Mouse (Mus musculus) liver, embryonic 14.5 days (tissue): Measurements from ENCODE around the gene Oas1a. TPM values are rescaled to one million over a fixed set of nuclear protein-coding genes. Genes with fewer than 3 reads are reported as not detected.

Source experiments
- ATAC-seq: fragments of 200-750 bp; cut with Nextera tagmentation; 2 replicates; pipeline ENCODE4 v1.8.0; 2017; ENCODE audit warnings: moderate number of reproducible peaks, mild to moderate bottlenecking, moderate library complexity; ENCODE audit not compliant: insufficient read depth
- DNase-seq, 3 experiments: peaks; one replicate each; pipeline ENCODE4 v3.0.0-alpha.2; 2012 to 2013; ENCODE audit warnings: low read depth in 3 of 3, low spot score in 3 of 3
- H3K27ac ChIP-seq: fragments of 300-500 bp; sonication (generic); 2 replicates; pipeline ENCODE4 v1.5.1; 2014; ENCODE audit warnings: moderate library complexity, mild to moderate bottlenecking, control low read depth, inconsistent platforms
- H3K27me3 ChIP-seq: fragments of 300-500 bp; sonication (generic); 2 replicates; pipeline ENCODE4 v1.6.1; 2014; ENCODE audit warnings: mild to moderate bottlenecking, low read length, moderate library complexity; ENCODE audit not compliant: control insufficient read depth, insufficient read depth
- H3K36me3 ChIP-seq: fragments of 300-500 bp; sonication (generic); replicated peaks from 2 replicates; pipeline ENCODE4 v1.6.1; 2014; ENCODE audit warnings: low read depth; ENCODE audit not compliant: control insufficient read depth, insufficient read depth
- H3K4me1 ChIP-seq, 2 experiments: fragments of 200-500 bp in 1 of 2; fragments of 300-500 bp in 1 of 2; sonication (generic) in 1 of 2; replicated peaks; 2 replicates each; pipeline ENCODE4 v1.6.1; 2012 to 2014; ENCODE audit warnings: antibody characterized with exemption in 1 of 2, inconsistent platforms in 1 of 2, low read length in 1 of 2; ENCODE audit not compliant: control insufficient read depth in 2 of 2, insufficient read depth in 2 of 2
- H3K4me2 ChIP-seq: fragments of 300-500 bp; sonication (generic); 2 replicates; pipeline ENCODE4 v1.6.1; 2014; ENCODE audit warnings: low read depth, mild to moderate bottlenecking, control low read depth, moderate library complexity
- H3K4me3 ChIP-seq, 2 experiments: fragments of 200-500 bp in 1 of 2; fragments of 300-500 bp in 1 of 2; sonication (generic) in 1 of 2; 2 replicates each; pipeline ENCODE4 v1.5.1; 2012 to 2014; ENCODE audit warnings: low read depth in 2 of 2, low read length in 2 of 2, mild to moderate bottlenecking in 2 of 2, control low read depth in 1 of 2, inconsistent platforms in 1 of 2, moderate library complexity in 1 of 2; ENCODE audit not compliant: insufficient read depth in 1 of 2
- H3K9ac ChIP-seq: fragments of 300-500 bp; sonication (generic); replicated peaks from 2 replicates; pipeline ENCODE4 v1.6.1; 2014; ENCODE audit warnings: mild to moderate bottlenecking, control low read depth, moderate library complexity
- H3K9me3 ChIP-seq: fragments of 300-500 bp; sonication (generic); 2 replicates; pipeline ENCODE4 v1.6.1; 2016; ENCODE audit warnings: low read length, mixed read lengths; ENCODE audit not compliant: control insufficient read depth
- CTCF ChIP-seq: IDR thresholded peaks from 2 replicates; pipeline ENCODE4 v1.5.1; 2016; ENCODE audit warnings: antibody characterized with exemption, low read depth, control low read depth
- EP300 ChIP-seq: IDR thresholded peaks from 2 replicates; pipeline ENCODE4 v1.6.1; 2016; ENCODE audit warnings: antibody characterized with exemption, low read depth
- WGBS: fragments of 180-500 bp; shearing (Covaris S2); extraction: QIAGEN DNeasy Blood & Tissue Kit; methylation state at CpG from one replicate; pipeline ENCODE4 v1.1.7; 2014; ENCODE audit not compliant: insufficient replicate concordance; 5-methylcytosine and 5-hydroxymethylcytosine counted together
- microRNA-seq: library from miRNA; unstranded; fragments of <30 nt; microRNA quantifications from one replicate; pipeline ENCODE4, GENCODE M21; 2016
- polyA plus RNA-seq, 2 experiments: library from polyadenylated mRNA; depleted of rRNA in 1 of 2; stranded (reverse) in 1 of 2; unstranded in 1 of 2; fragments of >200 nt; fragmentation: Nextera tagmentation in 1 of 2; extraction: Ambion mirVana in 1 of 2; gene quantifications; 2 replicates each; pipeline versions ENCODE4 v1.2.1 to v1.2.3; 2012 to 2014

Oas1a gene
- polyA plus RNA-seq, 2 experiments: 1.7 to 2.4 TPM

DNA sequence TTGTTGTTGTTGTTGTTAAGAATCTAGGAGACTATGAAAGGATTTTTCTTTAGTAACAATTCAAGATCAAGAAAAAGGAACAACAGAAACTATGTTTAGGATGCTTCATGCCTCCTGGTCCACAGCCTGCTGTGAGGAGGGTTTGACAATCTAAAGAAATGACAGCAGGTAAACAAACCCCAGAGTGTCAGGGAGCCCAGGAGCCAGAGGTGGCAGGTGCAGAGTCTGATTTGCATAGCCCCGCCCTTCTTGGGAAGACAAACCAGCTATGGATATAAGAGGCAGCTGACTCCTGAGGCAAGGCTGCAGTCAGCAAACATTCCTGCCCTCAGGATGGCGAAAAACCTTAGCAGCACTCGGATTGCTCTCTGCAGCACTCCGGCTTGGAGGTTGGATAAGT lies 46.2 kb downstream of the Oas1a start, which contains the start of gene Oas1h:
Gene Oas1h, plus strand, starts transcription at position 301 of the 400 bp plus-strand sequence.
- H3K4me3 ChIP-seq: no peak within 1 kb of the TSS
- no peak within 1 kb of the TSS for H3K27ac ChIP-seq
- H3K4me1 ChIP-seq: no peaks in the 10 kb centered on the region
- H3K36me3 ChIP-seq: no peaks in the 10 kb centered on the region
- no peaks in the 10 kb centered on the region for H3K9me3 ChIP-seq
- TF ChIP-seq CTCF (no peak), EP300 (no peak)
- 42% methylated on average over 4 of the region's 4 CpGs for WGBS
- no peak within 1 kb of the TSS for H3K9ac ChIP-seq
- ATAC-seq: no peak
- H3K4me2 ChIP-seq: no peak within 1 kb of the TSS
- DNase-seq: no peak
- H3K27me3 ChIP-seq: no peaks in the 10 kb centered on the region

- H3K9me3 ChIP-seq: no peaks in the 10 kb centered on the region
- no peaks in the 10 kb centered on the region for H3K4me1 ChIP-seq
- H3K4me2 ChIP-seq: no peak overlapping the region
- no peaks in the 10 kb centered on the region for H3K27me3 ChIP-seq
- no peaks in the 10 kb centered on the region for H3K36me3 ChIP-seq
- ATAC-seq (no peak), DNase-seq (no peak)
- no peak overlapping the region for H3K9ac ChIP-seq
- no peak for TF ChIP-seq EP300
- no peak for TF ChIP-seq CTCF
- no peak overlapping the region for H3K27ac ChIP-seq
- H3K4me3 ChIP-seq: no peak overlapping the region
- 33% methylated on average over 2 of the region's 2 CpGs for WGBS
Measured at GRCm38 (mm10) chr5:120859241-120859640, 48.1 kb downstream of the Oas1a start.

DNA sequence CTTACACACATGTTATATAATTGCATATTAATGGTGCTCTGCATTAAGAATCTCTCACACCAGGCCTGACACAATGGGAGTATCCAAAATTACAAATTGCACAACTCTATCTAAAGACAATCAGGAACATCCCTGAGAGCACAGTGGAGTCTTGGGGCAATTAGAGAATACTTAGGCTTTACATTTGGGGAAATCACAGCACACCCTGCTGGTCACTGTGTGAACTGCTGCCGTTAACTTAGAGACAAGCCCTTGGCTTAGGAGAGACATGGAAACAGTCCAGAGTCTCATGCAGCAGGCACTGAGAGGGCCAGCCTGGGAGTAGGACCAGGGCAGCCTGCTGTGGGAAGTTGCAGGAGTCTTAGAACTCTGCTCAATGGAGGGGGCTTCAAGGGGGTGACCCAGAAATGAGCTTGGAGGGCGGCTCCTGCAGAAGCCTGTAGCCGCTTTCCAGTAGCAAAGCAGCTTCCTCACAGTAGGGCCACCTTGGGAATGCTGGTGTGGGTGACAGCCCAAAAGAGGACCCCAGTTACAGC lies 57.7 kb downstream of the Oas1a start:
- ATAC-seq: no peak
- Histone ChIP-seq H3K4me2 (no peak overlapping the region), H3K4me1 (no peaks in the 10 kb centered on the region), H3K36me3 (no peaks in the 10 kb centered on the region), H3K9me3 (no peaks in the 10 kb centered on the region), H3K27ac (no peak overlapping the region), H3K27me3 (no peaks in the 10 kb centered on the region), H3K9ac (no peak overlapping the region), H3K4me3 (no peak overlapping the region)
- WGBS: 52% methylated on average over 3 of the region's 3 CpGs
- TF ChIP-seq EP300 (no peak), CTCF (peak; percentile 81)
- DNase-seq: no peak

GRCm38 (mm10) chr5:120847067-120847466 lies 60.3 kb downstream of the Oas1a start, which contains the start of gene Oas1f:
Gene Oas1f, plus strand, starts transcription at chr5:120847367.
- Histone ChIP-seq H3K4me1 (no peaks in the 10 kb centered on the region), H3K36me3 (no peaks in the 10 kb centered on the region), H3K9me3 (no peaks in the 10 kb centered on the region), H3K27me3 (no peaks in the 10 kb centered on the region), H3K27ac (no peak within 1 kb of the TSS), H3K4me2 (no peak within 1 kb of the TSS), H3K9ac (no peak within 1 kb of the TSS), H3K4me3 (no peak within 1 kb of the TSS)
- no peak for DNase-seq
- no peak for TF ChIP-seq EP300
- TF ChIP-seq CTCF: no peak
- no peak for ATAC-seq
- 41% methylated on average over 4 of the region's 4 CpGs for WGBS

Small RNA genes within 50 kb of the gene (microRNA-seq; reads per million reads assigned to microRNA genes)
- gene Gm22907: not detected

Other genes with a start within 250 kb of the Oas1a start
- gene Dtx1, start 195.6 kb downstream of the Oas1a start, polyA plus RNA-seq (2012; rRNA removed): 0.03 and 0.41 TPM in 2 replicates
- gene Dtx1, start 195.6 kb downstream of the Oas1a start, polyA plus RNA-seq (2014; fragmentation: Nextera tagmentation; extraction: Ambion mirVana): 0.05 TPM in 1 of 2 replicates, not detected in the other
- gene Oas2, start 157.7 kb downstream of the Oas1a start, polyA plus RNA-seq (2012; rRNA removed): 0.81 and 1.1 TPM in 2 replicates
- gene Oas2, start 157.7 kb downstream of the Oas1a start, polyA plus RNA-seq (2014; fragmentation: Nextera tagmentation; extraction: Ambion mirVana): 0.47 and 0.54 TPM in 2 replicates
- gene Oas3, start 129.9 kb downstream of the Oas1a start, polyA plus RNA-seq (2012; rRNA removed): 0.18 and 0.31 TPM in 2 replicates
- 0.03 and 0.23 TPM in 2 replicates for gene Oas3, start 129.9 kb downstream of the Oas1a start, polyA plus RNA-seq (2014; fragmentation: Nextera tagmentation; extraction: Ambion mirVana)
- gene Oas1e, start 112.0 kb downstream of the Oas1a start, polyA plus RNA-seq (2012; rRNA removed): not detected in 2 replicates
- not detected in 2 replicates for gene Oas1e, start 112.0 kb downstream of the Oas1a start, polyA plus RNA-seq (2014; fragmentation: Nextera tagmentation; extraction: Ambion mirVana)
- gene Oas1c, start 95.0 kb downstream of the Oas1a start, polyA plus RNA-seq (2012; rRNA removed): 0.21 TPM in 2 replicates
- gene Oas1c, start 95.0 kb downstream of the Oas1a start, polyA plus RNA-seq (2014; fragmentation: Nextera tagmentation; extraction: Ambion mirVana): 0.08 and 0.27 TPM in 2 replicates
- gene Oas1f, start 60.2 kb downstream of the Oas1a start, polyA plus RNA-seq (2012; rRNA removed): not detected in 2 replicates
- gene Oas1f, start 60.2 kb downstream of the Oas1a start, polyA plus RNA-seq (2014; fragmentation: Nextera tagmentation; extraction: Ambion mirVana): not detected in 2 replicates
- not detected in 2 replicates for gene Oas1h, start 46.1 kb downstream of the Oas1a start, polyA plus RNA-seq (2012; rRNA removed)
- not detected in 2 replicates for gene Oas1h, start 46.1 kb downstream of the Oas1a start, polyA plus RNA-seq (2014; fragmentation: Nextera tagmentation; extraction: Ambion mirVana)
- 0.42 and 0.56 TPM in 2 replicates for gene Oas1g, start 19.9 kb downstream of the Oas1a start, polyA plus RNA-seq (2012; rRNA removed)
- gene Oas1g, start 19.9 kb downstream of the Oas1a start, polyA plus RNA-seq (2014; fragmentation: Nextera tagmentation; extraction: Ambion mirVana): 0.46 and 0.66 TPM in 2 replicates
- not detected in 2 replicates for gene Oas1d, start 7.0 kb upstream of the Oas1a start, polyA plus RNA-seq (2012; rRNA removed)
- gene Oas1d, start 7.0 kb upstream of the Oas1a start, polyA plus RNA-seq (2014; fragmentation: Nextera tagmentation; extraction: Ambion mirVana): not detected in 2 replicates
- gene Rph3a, start 102.6 kb upstream of the Oas1a start, polyA plus RNA-seq (2012; rRNA removed): 0.03 TPM in 1 of 2 replicates, not detected in the other
- not detected in 2 replicates for gene Rph3a, start 102.6 kb upstream of the Oas1a start, polyA plus RNA-seq (2014; fragmentation: Nextera tagmentation; extraction: Ambion mirVana)